Mouse (Mus musculus): ENCODE data around the gene Vps37b.
A peak's percentile ranks its signal among the peaks of the same experiment; 100 is the strongest.

Gene Vps37b

DNA sequence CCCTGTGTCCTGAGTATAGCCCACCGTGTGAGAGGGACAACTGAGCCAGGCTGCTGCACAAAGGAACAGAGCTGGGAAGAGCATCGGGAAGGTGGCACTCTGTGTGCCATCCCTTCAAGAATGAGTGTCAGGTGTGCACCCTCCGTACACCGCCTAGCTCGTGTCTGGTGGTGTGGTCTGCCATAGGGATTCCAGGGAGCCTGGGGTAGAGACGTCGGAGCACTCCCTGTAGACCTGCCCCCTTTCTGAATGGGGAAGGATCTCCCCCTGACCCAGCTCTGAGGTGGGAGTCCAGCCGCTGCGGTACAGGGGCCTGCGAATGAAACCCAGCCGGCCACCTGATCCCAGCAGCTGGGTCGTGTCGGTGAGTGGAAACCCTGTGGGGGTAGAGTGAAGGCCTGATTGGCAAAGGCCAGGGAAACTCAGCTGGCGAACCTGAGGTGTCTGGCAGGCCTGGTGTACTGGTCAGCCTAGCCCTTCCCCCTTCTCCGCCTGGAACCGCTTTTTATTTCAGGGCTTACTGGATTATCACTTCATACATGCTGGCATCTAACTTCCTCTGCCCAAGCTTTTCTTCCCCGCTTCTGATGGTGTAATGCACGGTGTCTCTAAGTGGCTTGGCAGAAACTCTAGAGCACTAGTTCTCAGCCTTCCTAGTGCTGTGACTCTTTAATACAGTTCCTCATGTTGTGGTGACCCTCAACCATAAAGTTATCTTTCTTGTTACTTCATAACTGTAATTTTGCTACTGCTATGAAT is 52.7 kb downstream of the Vps37b start:
- no peak for DNase-seq (ENCODE audit: low spot score)

DNA sequence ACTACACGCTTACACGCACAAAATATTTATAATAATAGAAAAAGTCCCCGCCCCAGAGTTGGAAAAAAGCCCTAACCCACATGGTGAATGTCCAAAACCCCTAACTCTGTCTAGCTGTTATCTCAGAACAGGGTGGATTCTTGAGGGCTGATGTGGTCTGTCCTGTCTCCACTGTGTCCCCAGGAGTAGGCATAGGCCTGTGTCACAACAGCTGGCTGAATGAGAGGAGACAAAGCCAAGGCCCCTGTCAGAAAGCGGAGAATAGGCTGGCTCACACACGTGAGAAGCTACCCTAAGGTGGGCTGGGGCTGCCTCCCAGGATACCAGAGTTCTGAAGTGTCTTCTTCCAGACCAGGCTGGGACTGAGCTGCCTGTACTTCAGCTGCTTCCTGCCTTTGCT is 53.9 kb downstream of the Vps37b start:
- DNase-seq (ENCODE audit: low spot score): no peak

DNA sequence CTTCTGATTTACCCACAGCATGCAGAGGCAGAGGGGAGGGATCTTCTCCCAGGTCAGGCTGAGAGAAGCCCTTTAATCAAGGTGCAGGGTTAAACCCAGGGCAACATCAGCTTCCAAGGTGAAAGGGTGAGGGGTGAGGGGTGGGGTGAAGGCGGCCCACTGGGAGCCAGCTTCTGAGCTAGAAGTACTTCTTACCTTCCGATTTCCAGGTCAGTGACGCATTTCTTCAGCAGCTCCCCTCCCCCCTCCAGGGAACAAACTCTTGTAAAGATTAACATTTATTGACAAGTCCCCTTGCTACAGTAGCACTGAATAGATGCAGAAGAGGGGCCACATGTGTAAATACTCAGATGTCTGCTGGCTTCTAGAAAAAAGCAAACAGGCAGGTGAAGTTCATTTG is 54.8 kb downstream of the Vps37b start:
- DNase-seq (ENCODE audit: low spot score): no peak

DNA sequence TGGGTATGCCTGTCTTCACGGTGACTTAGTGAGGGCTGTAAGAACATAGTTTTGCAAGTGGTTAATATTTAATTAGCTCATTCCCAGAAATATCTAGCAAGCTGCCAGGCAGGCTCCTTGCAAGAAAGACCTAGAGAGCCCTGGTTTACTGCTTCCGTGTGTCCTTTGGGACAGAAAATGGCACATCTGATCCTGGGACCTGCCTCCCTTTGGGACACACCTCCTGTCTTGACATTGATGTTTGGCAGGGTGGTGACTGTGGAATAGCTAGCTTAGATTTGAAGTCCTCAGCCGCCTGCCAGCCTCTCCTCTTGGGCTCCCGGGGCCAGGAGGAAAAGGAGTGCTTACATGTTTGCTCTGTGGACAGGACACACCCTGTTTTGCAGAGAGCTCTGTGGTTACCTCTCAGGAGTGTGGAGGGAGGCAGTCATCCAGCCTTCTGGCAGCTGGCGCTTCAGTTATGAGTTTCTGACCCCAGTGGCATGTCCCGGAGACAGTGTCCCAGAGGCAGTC is 56.3 kb downstream of the Vps37b start:
- DNase-seq (ENCODE audit: low spot score): no peak

DNA sequence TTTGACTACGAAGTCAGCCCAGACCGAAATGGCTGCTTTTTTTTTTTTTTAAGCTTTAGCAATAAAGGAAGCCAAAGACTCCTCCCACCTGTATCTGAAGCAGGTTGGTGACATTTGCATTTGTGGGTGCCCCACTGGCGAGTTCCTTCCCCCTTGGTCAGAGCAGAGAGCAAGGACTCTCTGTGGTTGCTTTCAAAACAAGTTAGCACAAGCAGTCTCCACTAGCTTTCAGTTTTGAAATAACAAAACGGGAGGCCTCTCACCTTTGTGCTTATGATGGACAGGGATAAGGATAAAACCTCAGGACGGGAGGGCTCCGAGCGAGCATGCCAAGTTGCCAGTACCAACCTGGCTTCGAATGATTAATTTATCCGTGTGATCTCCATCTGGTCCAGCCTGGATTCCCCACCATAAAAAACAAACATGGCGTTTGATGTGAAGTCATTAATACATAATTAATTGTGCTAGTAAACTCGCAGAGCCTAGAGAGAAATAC is 57.4 kb downstream of the Vps37b start:
- DNase-seq (ENCODE audit: low spot score): no peak

DNA sequence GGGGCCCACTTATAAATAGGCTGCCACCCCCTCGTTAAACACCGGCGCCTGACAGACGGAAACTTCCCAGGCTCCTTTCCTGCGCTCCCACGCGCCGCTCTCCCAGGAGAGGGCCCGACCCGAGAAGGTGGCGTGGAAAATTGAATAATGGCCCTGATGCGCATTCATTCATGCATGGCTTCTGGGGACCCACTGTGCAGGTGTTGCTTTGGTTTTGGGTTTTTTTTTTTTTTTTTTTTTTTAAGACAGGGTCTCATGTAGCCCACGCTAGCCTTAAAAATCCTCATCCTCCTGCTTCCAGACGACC is 57.9 kb downstream of the Vps37b start:
- no peak for DNase-seq (ENCODE audit: low spot score)

DNA sequence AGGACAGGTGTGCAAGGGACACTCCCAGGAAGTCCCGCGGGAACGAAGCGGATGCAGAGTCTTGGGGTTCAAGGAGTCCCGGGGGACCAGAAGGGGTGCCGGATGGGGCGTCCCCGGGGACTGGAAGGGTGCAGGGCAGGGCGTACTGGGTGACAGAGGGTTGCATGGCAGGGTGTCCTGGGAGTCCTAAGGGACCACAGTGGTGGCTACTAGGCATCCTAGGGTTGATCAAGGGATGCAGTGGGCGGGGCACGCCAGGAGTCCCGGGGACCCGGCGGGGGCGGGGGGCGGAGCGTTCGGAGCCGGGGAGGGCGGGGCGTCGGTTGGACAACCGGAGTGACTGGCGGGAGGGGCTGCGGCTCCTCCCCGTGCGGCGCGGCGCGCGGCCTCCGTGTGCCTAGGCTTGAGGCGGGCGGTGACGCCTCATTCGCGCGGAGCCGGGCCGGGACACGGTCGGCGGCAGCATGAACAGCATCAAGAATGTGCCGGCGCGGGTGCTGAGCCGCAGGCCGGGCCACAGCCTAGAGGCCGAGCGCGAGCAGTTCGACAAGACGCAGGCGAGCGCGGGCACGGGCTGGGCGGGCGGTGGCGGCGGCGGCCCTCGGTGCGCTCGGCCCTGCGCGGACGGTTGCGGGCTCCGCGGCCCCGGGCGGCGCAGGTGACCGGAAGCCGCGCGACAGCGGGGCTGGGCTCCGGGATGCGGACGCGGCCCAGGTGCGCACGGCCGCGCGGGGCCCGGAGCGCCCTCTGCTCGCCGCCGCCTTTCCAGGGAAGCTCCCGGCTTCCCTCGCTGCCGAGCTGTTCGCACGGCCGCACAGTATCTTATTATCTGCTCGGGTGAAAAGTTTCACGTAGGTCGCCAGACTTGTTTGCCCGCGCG is 58.5 kb downstream of the Vps37b start, which contains the start of gene Hip1r:
TSS of gene Hip1r (plus strand) at position 330 of the 880 bp plus-strand sequence.
- DNase-seq (ENCODE audit: low spot score): peak; percentile 64

DNA sequence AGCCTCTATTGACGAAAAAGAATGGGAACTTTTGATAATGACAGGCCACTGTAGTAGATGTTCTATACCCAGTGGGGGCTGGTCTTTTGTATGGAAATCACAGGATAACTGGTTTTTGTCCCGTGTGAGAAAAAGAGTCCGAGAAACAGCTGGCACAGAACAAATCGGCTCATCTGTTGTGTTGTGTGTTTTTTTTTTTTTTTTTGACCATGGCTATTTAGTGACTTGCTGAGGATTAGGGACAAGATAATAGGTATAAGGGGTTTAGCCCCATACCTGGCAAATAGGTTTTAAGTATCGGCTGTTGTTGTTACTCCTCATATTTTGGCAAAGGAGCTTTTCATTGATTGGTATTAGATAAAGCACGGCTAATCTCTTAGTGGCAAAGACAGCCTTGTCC is 59.6 kb downstream of the Vps37b start:
- DNase-seq (ENCODE audit: low spot score): no peak

DNA sequence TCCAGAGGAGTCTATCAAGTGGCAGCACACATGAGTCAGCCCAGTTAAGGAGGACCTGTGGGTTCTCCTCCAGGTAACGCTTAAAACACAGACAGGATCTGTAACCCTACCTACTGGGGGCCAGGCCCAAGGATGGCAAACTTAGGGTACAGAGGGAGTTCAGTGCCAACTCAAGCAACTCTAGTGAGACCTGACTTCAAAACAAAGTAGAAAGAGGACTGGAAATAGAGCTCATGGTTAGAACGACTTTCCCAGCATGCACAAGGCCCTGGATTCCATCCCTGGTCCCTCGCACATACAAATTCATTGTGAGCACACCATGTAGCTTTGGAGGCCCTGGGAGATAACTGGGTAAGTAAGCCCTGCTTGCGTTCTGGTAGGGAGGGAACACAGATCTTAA is 61.5 kb downstream of the Vps37b start:
- DNase-seq (ENCODE audit: low spot score): no peak

DNA sequence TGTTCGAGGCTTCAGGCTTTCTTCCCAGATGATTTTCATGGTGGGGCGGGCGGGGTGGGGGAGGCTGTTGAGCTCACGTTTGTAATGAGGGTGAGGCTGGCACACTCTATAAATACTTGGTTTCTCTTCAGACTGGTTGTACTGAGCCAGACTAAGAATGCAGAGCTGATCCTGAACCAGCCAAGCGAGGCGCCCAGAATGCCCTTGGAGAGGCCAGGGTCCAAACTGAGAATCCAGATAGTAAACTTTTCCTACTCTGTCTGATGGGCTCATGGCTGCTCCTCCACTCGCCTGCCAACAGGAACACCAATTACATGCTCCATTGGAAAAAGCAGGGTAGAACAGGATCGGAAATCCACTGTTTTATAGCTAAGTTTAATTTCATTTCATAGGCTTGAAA is 62.9 kb downstream of the Vps37b start:
- no peak for DNase-seq (ENCODE audit: low spot score)

DNA sequence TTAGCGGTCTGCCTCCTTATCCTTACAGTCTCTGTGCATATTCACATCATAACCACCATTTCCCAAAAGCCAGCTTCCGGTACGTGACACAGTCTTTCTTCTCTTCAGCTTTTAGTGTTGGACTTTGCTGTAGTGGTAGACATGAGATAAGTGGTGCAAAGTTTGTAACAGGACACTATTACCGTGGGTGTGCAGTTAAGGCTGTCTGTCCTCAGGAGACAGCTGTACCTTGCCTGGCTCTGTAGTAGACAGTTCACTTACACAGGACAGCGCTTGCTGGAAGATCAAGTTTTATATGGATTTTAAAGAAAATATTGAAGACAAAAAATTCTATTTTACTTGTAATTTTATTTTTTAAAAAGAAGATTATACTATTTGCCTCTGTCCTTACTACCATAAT is 63.6 kb downstream of the Vps37b start:
- DNase-seq (ENCODE audit: low spot score): no peak

DNA sequence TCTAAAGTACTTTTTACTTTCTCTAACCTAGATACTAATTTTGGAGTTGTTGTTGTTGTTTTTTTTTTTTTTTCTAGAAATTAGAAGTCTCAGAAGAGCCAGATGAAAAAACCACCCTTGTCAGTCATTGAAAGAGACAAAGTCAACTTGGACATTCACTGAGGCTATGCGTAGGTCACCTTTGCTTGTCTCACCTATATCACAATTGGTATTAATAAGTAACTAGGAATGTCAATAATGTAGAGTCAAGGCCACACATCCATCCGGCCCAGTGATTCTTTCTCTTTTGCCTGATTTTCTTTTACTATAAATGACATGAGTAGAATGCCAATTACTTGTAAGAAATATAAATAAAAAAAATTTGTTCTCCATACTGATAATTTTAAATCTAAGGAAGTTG is 65.3 kb downstream of the Vps37b start:
- no peak for DNase-seq (ENCODE audit: low spot score)

DNA sequence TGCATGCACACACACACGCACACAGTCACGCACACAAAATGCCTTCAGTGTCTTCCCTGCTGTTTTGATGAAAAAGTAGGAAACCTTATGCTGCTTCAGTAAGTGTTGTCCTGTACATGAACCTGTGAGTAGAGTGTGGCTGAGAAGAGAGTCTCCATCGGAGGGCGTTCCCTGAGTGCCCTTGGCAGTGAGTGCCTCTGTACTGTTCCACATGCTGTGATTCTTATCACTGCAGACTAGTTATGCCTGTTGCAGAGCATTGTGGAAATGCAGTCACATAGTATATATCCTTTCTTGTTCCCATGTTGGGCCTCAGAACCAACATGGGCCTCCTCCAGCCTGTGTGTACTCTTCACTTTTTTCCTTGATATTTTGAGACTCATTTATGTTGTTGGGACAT is 67.9 kb downstream of the Vps37b start:
- DNase-seq (ENCODE audit: low spot score): no peak

DNA sequence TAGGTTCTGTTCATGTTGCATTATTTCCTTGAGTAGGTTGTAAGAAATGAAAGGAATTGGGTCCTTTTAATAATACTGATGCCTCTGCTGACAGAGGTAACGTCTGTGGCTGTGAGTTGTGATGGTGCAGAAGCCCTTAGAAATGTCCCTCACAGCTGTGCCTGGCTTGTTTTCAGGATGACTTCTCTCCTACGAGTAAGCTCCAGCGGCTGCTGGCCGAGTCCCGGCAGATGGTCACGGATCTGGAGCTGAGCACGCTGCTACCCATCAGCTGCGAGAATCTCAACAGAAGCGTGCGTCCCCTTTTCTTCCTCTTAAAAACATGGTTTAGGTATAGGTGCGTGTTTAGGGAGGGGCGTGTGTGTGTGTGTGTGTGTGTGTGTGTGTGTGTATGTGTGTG is 71.0 kb downstream of the Vps37b start:
- DNase-seq (ENCODE audit: low spot score): no peak

DNA sequence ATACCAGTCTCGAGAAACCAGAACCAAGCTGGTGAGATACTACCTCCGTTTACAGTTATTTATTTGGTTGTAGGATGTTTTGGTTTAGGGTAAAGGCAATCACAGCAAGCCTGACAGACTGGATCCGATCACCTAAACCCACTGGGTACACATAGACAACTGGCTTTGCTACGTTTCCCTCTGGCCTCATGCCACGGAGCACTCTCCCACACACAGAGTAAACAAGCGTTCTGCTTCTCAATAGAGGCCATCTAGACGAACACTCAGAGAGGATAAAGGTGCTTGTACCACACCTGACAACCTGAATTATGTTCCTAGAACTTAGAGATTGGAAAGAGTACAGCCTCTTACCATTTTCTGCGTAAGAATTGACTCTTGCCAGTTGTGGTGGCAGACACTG is 71.9 kb downstream of the Vps37b start:
- DNase-seq (ENCODE audit: low spot score): no peak

DNA sequence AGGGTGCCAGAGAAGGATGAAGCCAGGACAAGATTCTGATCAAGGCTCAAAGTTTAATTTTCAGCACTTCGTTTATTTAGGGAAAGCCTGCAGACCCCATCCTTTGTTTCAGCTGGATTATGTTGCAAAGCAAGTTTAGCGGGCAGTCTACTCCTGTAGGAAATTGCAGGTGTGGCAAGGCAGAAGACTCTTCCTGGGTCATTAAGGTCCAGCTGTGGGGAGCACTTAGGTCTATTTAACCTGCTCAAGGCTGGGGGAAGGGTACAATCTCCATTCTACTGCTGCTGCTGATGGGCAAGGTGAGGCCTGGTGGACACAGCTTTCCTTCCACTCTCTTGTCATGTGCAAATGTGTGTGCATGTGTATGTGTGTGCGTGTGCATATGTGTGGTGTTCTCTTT is 73.1 kb downstream of the Vps37b start:
- DNase-seq (ENCODE audit: low spot score): no peak

DNA sequence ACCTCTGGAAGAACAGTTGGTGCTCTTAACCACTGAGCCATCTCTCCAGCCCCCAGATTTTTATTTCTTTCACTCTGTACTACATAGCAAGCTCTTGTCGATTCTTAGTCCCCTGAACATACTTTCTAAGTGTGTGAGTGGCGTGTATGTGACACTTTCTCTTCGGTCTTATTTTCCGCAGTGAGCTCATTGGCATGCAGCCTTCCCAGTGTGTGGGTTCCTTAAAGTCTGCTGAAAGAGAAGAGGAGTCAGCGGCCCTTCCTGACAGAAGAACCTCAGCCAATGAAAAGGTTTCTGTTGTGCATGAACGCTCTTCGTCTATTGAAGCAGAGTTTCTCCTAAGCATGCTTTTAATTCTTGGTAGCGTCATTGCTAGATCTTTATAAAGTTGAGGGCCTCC is 74.9 kb downstream of the Vps37b start:
- DNase-seq (ENCODE audit: low spot score): no peak

Measured in adipocyte (in vitro differentiated cells).